Comparison of ENCODE assay signal across 8 mouse cellular contexts in genomic region chr4:107879254-107880050, GRCm38 (mm10). TPM values are rescaled to one million over a fixed set of nuclear protein-coding genes. Genes with fewer than 3 reads are reported as not detected.
DNase-seq lines count a peak whose midpoint lies in the region; ATAC-seq lines count a peak whose summit lies in the region.

Gene Magoh, plus strand, starts transcription at chr4:107879755.

- peak within 1 kb of the TSS; percentile 73 for H3K4me3 ChIP-seq in intestine, embryonic 14.5 days (ENCODE audit: low read depth, low read length)

- peak; percentile 95 for ATAC-seq in intestine, embryonic 14.5 days (replicated peaks; ENCODE audit: low FRiP score, low TSS enrichment, low read depth)

- peak within 1 kb of the TSS; percentile 75 for H3K27ac ChIP-seq in intestine, embryonic 14.5 days (ENCODE audit: low read depth)

- peak within 1 kb of the TSS; percentile 97 for H3K4me2 ChIP-seq in intestine, embryonic 14.5 days (ENCODE audit: low read length)

- peaks cover 7% of the 10 kb centered on the region; the same call in 1 of the 2 replicates for H3K4me1 ChIP-seq in intestine, embryonic 14.5 days (replicated peaks; ENCODE audit: control insufficient read depth, insufficient read depth, low read length)

- 3% methylated on average over 48 of the region's 48 CpGs for WGBS in intestine, embryonic 14.5 days

- peaks cover 35% of the 10 kb centered on the region for H3K36me3 ChIP-seq in intestine, embryonic 14.5 days (ENCODE audit: control insufficient read depth, insufficient read depth, low read length)

- H3K9ac ChIP-seq in intestine, embryonic 14.5 days (ENCODE audit: low read length): peak within 1 kb of the TSS; percentile 77

- DNase-seq in adrenal gland, adult 18-20 months (ENCODE audit: low spot score in 2 of 2): peak; percentile 95 to 96
- peak; percentile 100 for DNase-seq in embryo, embryonic 11 days
- DNase-seq in gastrocnemius, postnatal 25 days: peak; percentile 92
- peak; percentile 99 for DNase-seq in intestine, embryonic 14.5 days (ENCODE audit: low spot score)
- peak; percentile 96 to 97 for DNase-seq in left cerebral cortex, postnatal 14 days (ENCODE audit: low spot score in 2 of 2)
- DNase-seq in mesoderm, embryonic 11.5 days (ENCODE audit: low read depth, low spot score): peak; percentile 96
- peak; percentile 95 for DNase-seq in right cerebral cortex, postnatal 36 days (ENCODE audit: low spot score in 2 of 2)
- peak; percentile 95 for DNase-seq in yolk sac, embryonic 10.5 days (ENCODE audit: low spot score)

- intact Hi-C loops in left cerebral cortex, postnatal 14 days (cut with DNase I): no loop called here

- no peaks in the 10 kb centered on the region for H3K9me3 ChIP-seq in intestine, embryonic 14.5 days (ENCODE audit: control insufficient read depth, low read length)

- H3K27me3 ChIP-seq in intestine, embryonic 14.5 days (replicated peaks; ENCODE audit: control insufficient read depth, insufficient read depth, low read length): no peaks in the 10 kb centered on the region

RNA-seq across cellular contexts. Expression of gene Magoh, which starts in this region (rescaled TPM):
- 10 to 100 TPM; 75.1 to 82.3 TPM for total RNA-seq in adrenal gland, adult 18-20 months (2021)
- 10 to 100 TPM; 19.9 to 25.8 TPM for total RNA-seq in gastrocnemius, postnatal 25 days (2021)
- 179 TPM in 2 replicates for polyA plus RNA-seq in intestine, embryonic 14.5 days (2014; fragmentation: Nextera tagmentation; extraction: Ambion mirVana)
- 10 to 100 TPM; 38.0 to 40.0 TPM for total RNA-seq in left cerebral cortex, postnatal 14 days (2021)

Comparison
In these comparisons a context has a peak if more than half of its experiments do, and no peak if none do; other contexts are left out.
1. Peak in every context shown above with its lines: DNase-seq, ATAC-seq, H3K4me3 ChIP-seq and H3K27ac ChIP-seq.